Mouse (Mus musculus): Measurements from ENCODE around the gene Gm7951.
"Not testable (repeated sequence)": the region's sequence is repeated elsewhere in the genome, so short reads cannot be mapped to it uniquely, and the experiment has no call there.

Gm7951 gene

DNA sequence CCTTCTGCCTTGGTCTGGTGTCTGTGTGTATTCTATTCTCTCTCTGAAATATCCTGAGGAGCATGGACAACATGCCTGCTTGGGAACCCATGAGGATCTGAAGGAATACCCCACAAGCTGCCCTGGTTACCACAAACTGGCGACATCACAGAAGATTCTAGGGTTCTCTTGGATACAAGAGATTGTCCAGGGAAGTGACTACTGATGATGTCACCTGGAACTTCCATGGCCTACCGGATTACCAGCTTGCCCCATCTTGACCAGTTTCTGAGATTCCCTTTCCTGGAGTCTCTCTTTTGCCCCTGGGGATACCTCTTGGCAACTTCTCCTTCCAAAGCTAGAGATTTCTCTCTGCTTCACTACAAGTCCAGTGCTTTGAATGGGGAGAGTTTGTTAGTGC is at the start of gene Gm7951:
Gm7951 (minus strand) TSS at position 101 of the 400 bp plus-strand sequence.
- not testable (repeated sequence) for DNase-seq

DNA sequence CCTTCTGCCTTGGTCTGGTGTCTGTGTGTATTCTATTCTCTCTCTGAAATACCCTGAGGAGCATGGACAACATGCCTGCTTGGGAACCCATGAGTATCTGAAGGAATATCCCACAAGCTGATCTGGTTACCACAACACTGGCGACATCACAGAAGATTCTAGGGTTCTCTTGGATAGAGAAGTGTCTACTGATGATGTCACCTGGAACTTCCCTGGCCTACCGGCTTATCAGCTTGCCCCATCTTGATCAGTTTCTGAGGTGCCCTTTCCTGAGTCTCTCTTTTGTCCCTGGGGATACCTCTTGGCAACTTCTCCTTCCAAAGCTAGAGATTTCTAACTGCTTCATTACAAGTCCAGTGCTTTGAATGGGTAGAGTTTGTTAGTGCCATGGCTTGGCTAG is 45.4 kb upstream of the Gm7951 start, which contains the start of gene Gm17027:
Gm17027 (minus strand) TSS at position 101 of the 400 bp plus-strand sequence.
- DNase-seq: not testable (repeated sequence)

DNA sequence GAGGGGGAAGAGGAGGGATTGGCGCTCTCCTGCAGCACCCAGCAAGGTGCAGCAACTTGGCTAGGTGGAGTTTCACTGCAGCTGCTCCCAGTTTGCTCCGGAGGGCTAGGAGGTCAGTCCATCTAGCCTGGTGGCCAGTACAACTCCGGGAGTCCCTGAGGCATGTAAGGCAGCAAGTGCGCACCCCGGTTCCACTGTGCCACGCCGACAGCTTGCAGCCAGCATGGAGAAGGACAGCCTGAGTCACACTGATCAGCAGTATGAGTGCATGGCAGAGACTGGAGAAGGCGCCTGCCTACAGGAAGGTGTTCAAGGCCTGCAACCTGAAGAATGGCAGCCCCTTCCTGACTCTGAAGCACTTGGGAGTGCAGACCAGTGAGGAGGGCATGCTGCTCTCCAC is 17.4 kb upstream of the Gm7951 start:
- peak in 1 of 2 experiments; percentile 3 for DNase-seq

DNA sequence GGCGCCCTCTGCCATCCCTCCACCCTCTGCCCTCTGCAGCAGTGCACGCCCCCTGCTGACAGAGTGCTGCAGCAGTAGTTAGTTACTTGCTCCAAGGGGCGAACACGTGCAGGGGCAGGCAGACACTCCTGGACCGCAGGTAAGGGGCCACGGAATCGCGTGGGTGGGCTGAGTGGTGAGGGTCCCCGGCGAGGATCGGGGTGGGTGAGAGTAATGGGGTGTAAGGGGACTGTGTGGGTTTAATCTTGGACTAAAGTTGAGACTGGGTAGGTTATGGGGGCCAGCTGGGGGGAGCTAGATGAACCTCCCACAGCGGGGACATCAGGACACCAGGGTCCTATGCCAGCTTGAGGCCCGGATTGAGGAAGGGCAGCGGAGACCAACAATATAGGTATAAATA is 16.6 kb upstream of the Gm7951 start:
- peak in 1 of 2 experiments; percentile 3 for DNase-seq
